Mouse (Mus musculus) liver, embryonic 12.5 days (tissue): ENCODE results near the gene Pyy. TPM values are rescaled to one million over a fixed set of nuclear protein-coding genes. Genes with fewer than 3 reads are reported as not detected.
A peak's percentile ranks its signal among the peaks of the same experiment; 100 is the strongest.

ENCODE experiments used
- ATAC-seq: fragments of 200-750 bp; cut with Nextera tagmentation; 2 replicates; pipeline ENCODE4 v1.8.0; 2017; ENCODE audit warnings: moderate number of reproducible peaks, mild to moderate bottlenecking, moderate library complexity
- H3K27ac ChIP-seq: fragments of 300-500 bp; sonication (generic); 2 replicates; pipeline ENCODE4 v1.5.1; 2016; ENCODE audit warnings: mild to moderate bottlenecking
- H3K27me3 ChIP-seq: fragments of 300-500 bp; sonication (generic); replicated peaks from 2 replicates; pipeline ENCODE4 v1.6.1; 2016; ENCODE audit warnings: mild to moderate bottlenecking, moderate library complexity
- H3K36me3 ChIP-seq: fragments of 300-500 bp; sonication (generic); 2 replicates; pipeline ENCODE4 v1.6.1; 2016; ENCODE audit warnings: mild to moderate bottlenecking, moderate library complexity
- H3K4me1 ChIP-seq: fragments of 300-500 bp; sonication (generic); 2 replicates; pipeline ENCODE4 v1.6.1; 2016
- H3K4me2 ChIP-seq: fragments of 300-500 bp; sonication (generic); 2 replicates; pipeline ENCODE4 v1.6.1; 2016; ENCODE audit warnings: mild to moderate bottlenecking, moderate library complexity
- H3K4me3 ChIP-seq: fragments of 300-500 bp; sonication (generic); 2 replicates; pipeline ENCODE4 v1.5.1; 2016; ENCODE audit warnings: mild to moderate bottlenecking, moderate library complexity
- H3K9ac ChIP-seq: fragments of 300-500 bp; sonication (generic); 2 replicates; pipeline ENCODE4 v1.6.1; 2016; ENCODE audit warnings: mild to moderate bottlenecking, moderate library complexity
- H3K9me3 ChIP-seq: fragments of 300-500 bp; sonication (generic); replicated peaks from 2 replicates; pipeline ENCODE4 v1.6.1; 2016; ENCODE audit warnings: mild to moderate bottlenecking, moderate library complexity
- WGBS: fragments of 180-500 bp; shearing (Covaris S2); methylation state at CpG from one replicate; pipeline ENCODE4 v1.1.7; 2016; ENCODE audit not compliant: insufficient replicate concordance; 5-methylcytosine and 5-hydroxymethylcytosine counted together
- polyA plus RNA-seq: library from polyadenylated mRNA; unstranded; fragments of >200 nt; fragmentation: Nextera tagmentation; extraction: Ambion mirVana; gene quantifications from 2 replicates; pipeline ENCODE4 v1.2.1, GENCODE M21; 2016

The Pyy gene
- polyA plus RNA-seq: 0.32 TPM in 1 of 2 replicates, not detected in the other

DNA sequence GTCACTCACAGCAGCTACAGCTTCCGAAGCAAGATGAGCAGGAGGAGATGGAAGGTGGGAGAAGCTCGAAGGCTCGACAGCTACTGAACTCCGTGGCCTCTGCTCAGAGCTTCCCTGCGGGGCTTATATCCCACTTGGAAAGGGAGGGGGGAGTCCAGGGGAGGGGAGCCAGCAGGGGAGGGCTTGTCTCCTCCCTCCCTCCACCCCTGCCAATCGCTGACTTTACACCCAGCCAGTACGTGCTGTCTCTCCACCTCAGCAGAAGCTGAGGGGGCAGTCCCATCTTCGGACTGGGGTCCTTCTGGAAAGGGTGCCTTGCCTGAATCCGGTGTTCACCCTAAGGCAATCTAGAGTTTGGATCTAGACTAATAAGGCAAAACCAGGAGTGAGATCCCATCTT, at the start of gene Pyy:
Gene Pyy, minus strand, starts transcription at position 101 of the 400 bp plus-strand sequence.
- no peaks in the 10 kb centered on the region for H3K36me3 ChIP-seq
- no peak within 1 kb of the TSS for H3K9ac ChIP-seq
- H3K4me1 ChIP-seq: peaks cover 15% of the 10 kb centered on the region
- peaks cover 99% of the 10 kb centered on the region for H3K27me3 ChIP-seq
- no peak within 1 kb of the TSS for H3K4me2 ChIP-seq
- H3K27ac ChIP-seq: no peak within 1 kb of the TSS
- 15% methylated on average over 8 of the region's 9 CpGs for WGBS
- no peak for ATAC-seq
- H3K4me3 ChIP-seq: no peak within 1 kb of the TSS
- H3K9me3 ChIP-seq: no peaks in the 10 kb centered on the region

- H3K4me3 ChIP-seq: no peak overlapping the region
Observed at GRCm38 (mm10) chr11:102156786-102157089, 49.1 kb upstream of the Pyy start.

DNA sequence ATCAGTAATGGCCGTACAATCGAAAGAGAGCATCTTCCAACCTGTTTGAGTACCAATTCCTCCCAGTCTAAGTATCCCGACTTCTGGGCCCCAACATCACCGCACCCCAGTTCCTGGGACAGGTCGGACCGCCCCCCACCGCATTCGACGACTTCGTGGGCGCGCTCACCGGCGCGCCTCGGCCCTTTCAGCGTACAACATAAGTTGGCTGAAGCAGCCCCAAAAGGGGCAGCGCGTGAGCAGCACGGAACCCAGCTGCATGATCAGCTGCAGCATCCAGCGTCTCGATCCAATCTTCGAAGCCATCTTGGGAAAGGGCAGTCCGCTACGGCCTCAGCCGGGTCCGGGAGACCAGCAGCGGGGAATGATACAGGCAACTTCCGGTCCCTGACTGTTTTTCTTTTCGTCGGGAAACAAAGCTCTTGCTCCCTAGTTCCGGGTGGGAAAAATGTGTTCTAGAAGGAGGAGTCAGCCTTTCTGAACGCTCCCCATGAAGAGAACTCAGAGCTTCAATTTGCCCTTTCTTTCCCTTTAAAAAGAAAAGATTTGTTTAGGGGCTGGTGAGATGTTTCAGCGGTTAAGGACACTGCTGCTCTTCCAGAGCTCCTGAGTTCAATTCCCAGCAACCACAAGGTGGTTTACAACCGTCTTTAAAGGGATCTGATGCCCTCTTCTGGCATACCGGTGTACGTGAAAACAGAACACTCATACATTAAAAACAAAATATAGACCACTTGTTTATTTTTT, 48.6 kb upstream of the Pyy start, which contains the start of gene Tmem101:
Gene Tmem101, minus strand, starts transcription at position 366 of the 747 bp plus-strand sequence.
- Histone ChIP-seq H3K9ac (peak within 1 kb of the TSS; percentile 82), H3K4me2 (peak within 1 kb of the TSS; percentile 87), H3K4me3 (peak within 1 kb of the TSS; percentile 84), H3K4me1 (peaks cover 14% of the 10 kb centered on the region), H3K36me3 (peaks cover 42% of the 10 kb centered on the region), H3K27ac (peak within 1 kb of the TSS; percentile 74), H3K9me3 (no peaks in the 10 kb centered on the region), H3K27me3 (no peaks in the 10 kb centered on the region)
- ATAC-seq: peak; percentile 82
- under 1% methylated on average over 37 of the region's 37 CpGs for WGBS

More at GRCm38 (mm10) chr11:102156786-102157089, 49.1 kb upstream of the Pyy start:
- Histone ChIP-seq H3K9me3 (no peaks in the 10 kb centered on the region), H3K4me1 (peaks cover 14% of the 10 kb centered on the region), H3K9ac (peak overlapping the region; percentile 82; the same call in 1 of the 2 replicates), H3K27me3 (no peaks in the 10 kb centered on the region), H3K27ac (no peak overlapping the region), H3K36me3 (peaks cover 46% of the 10 kb centered on the region), H3K4me2 (peak overlapping the region; percentile 87)
- WGBS: 7% methylated on average over 1 of the region's 1 CpGs
- ATAC-seq: no peak

DNA sequence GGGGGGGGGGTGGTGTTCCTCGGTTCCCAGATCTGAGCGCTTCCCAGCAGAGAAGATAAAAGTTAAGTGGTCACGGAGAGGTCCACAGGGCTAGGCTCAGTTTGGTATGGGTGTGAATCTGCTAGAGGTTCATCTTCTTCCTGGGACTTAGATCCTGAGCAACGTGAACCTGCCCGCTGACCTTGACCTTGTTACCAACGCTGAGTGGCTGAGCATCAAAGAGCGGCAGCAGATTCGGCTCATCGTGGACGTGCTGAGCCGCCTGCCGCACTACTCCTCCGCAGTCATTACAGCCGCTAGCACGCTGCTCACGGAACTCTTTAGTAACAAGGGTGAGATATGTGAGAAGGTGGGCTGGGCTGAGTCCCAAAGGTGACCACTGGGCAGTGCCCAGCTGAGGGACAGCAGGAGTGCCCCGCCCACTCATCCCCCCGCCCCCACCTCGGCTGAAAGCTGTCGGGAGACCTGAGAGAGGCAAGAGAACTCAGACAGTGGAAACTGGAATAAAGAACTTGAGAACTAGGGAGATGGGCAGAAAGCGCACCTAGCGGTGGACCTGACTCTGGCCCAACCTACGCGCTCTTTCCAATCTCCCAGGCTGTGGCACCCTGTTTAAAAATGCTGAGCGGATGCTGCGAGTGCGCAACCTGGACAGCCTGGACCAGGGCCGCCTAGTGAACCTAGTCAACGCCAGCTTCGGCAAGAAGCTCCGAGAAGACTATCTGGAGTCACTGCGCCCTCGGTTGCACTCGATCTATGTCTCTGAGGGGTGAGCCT, 39.8 kb upstream of the Pyy start:
- Histone ChIP-seq H3K4me1 (peaks cover 31% of the 10 kb centered on the region), H3K9ac (no peak overlapping the region), H3K9me3 (no peaks in the 10 kb centered on the region), H3K36me3 (peaks cover 11% of the 10 kb centered on the region), H3K27me3 (peaks cover 75% of the 10 kb centered on the region), H3K4me2 (peak overlapping the region; percentile 77), H3K4me3 (peak overlapping the region; percentile 58; the same call in 1 of the 2 replicates), H3K27ac (no peak overlapping the region)
- 14% methylated on average over 34 of the region's 34 CpGs for WGBS
- ATAC-seq: no peak

DNA sequence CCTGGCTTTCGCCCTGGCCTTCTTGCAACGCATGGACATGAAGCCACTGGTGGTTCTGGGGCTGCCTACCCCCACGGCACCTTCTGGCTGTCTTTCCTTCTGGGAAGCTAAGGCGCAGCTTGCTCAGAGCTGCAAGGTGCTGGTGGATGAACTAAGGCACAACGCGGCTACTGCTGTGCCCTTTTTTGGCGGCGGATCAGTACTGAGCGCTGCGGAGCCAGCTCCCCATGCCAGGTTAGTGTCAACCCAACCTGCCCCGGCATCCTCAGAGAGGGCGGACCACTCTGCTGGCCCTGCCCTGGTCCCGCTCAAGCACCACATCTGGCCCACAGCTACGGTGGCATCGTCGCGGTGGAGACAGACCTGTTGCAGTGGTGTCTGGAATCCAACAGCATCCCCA, 38.9 kb upstream of the Pyy start:
- 9% methylated on average over 17 of the region's 17 CpGs for WGBS
- Histone ChIP-seq H3K27me3 (peaks cover 81% of the 10 kb centered on the region), H3K36me3 (peaks cover 4% of the 10 kb centered on the region; the same call in 1 of the 2 replicates), H3K4me3 (peak overlapping the region; percentile 58), H3K4me1 (peaks cover 31% of the 10 kb centered on the region), H3K9ac (peak overlapping the region; percentile 57), H3K9me3 (no peaks in the 10 kb centered on the region), H3K27ac (0 out of 2 replicates have a peak overlapping the region, but pooled peaks have one; percentile 18), H3K4me2 (peak overlapping the region; percentile 77)
- no peak for ATAC-seq

DNA sequence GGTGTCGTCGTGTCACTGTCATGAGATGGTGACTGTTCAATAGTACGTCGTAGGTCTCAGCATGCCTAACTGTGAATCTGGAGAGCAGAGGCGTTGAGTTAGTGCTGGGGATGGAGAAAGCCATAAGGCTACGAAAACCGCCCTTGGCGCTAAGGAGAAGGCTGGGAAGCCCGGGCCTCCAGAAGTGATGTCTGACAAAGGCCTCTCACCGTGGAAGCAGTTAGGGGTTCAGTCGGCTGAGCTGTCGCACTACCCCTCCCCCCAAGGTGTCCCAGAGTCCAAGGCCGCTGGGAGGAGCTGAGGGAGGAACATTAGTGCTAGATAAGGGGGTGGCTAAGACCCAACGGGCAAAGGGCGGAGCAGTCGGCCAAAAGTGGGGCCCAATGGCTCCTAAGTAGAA, 38.4 kb upstream of the Pyy start:
- H3K27me3 ChIP-seq: peaks cover 81% of the 10 kb centered on the region

GRCm38 (mm10) chr11:102145471-102146001, 37.9 kb upstream of the Pyy start, which contains the start of gene Nags:
Gene Nags, plus strand, starts transcription at chr11:102145513.
- H3K4me1 ChIP-seq: peaks cover 31% of the 10 kb centered on the region
- peak within 1 kb of the TSS; percentile 58 for H3K4me3 ChIP-seq
- peaks cover 4% of the 10 kb centered on the region; the same call in 1 of the 2 replicates for H3K36me3 ChIP-seq
- H3K9me3 ChIP-seq: no peaks in the 10 kb centered on the region
- 3% methylated on average over 50 of the region's 50 CpGs for WGBS
- H3K4me2 ChIP-seq: peak within 1 kb of the TSS; percentile 77
- peak within 1 kb of the TSS; percentile 57 for H3K9ac ChIP-seq
- H3K27ac ChIP-seq: peak within 1 kb of the TSS; percentile 63
- peak; percentile 13; the same call in 1 of the 2 replicates for ATAC-seq
- peaks cover 81% of the 10 kb centered on the region for H3K27me3 ChIP-seq

More for the DNA sequence above, 38.4 kb upstream of the Pyy start:
- peak; percentile 46; the same call in 1 of the 2 replicates for ATAC-seq
- peak overlapping the region; percentile 58 for H3K4me3 ChIP-seq
- peaks cover 4% of the 10 kb centered on the region; the same call in 1 of the 2 replicates for H3K36me3 ChIP-seq
- peak overlapping the region; percentile 57 for H3K9ac ChIP-seq
- peak overlapping the region; percentile 63; the same call in 1 of the 2 replicates for H3K27ac ChIP-seq
- H3K9me3 ChIP-seq: no peaks in the 10 kb centered on the region
- H3K4me2 ChIP-seq: peak overlapping the region; percentile 77
- WGBS: 3% methylated on average over 16 of the region's 16 CpGs
- H3K4me1 ChIP-seq: peaks cover 31% of the 10 kb centered on the region

- Histone ChIP-seq H3K27ac (no peak overlapping the region; the same call in 1 of the 2 replicates), H3K27me3 (peaks cover 81% of the 10 kb centered on the region), H3K9me3 (no peaks in the 10 kb centered on the region), H3K36me3 (peaks cover 4% of the 10 kb centered on the region; the same call in 1 of the 2 replicates), H3K9ac (peak overlapping the region; percentile 57; the same call in 1 of the 2 replicates), H3K4me3 (peak overlapping the region; percentile 58), H3K4me2 (peak overlapping the region; percentile 77), H3K4me1 (peaks cover 31% of the 10 kb centered on the region)
- WGBS: 25% methylated on average over 13 of the region's 13 CpGs
- ATAC-seq: peak; percentile 68; the same call in 1 of the 2 replicates
Observed at GRCm38 (mm10) chr11:102144957-102145470, 37.4 kb upstream of the Pyy start.

DNA sequence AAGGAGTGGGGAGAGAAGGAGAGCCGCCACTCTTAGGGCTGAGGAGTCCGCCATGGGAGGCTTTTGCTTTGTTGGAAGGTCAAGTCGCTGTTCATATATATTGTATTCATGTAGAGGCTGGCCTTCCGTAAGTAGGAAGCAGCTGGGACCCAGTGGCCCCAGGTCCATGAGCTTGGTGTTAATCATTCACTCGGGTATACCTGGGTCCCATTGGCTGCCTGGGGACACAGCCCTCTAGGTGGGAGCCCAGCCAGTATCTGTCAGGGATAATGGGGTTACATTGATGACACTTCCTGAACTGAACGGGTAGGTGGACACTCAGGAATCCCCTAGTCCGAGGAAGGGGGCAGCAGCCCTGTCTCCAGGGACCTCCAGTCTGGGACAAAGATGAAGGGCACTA, 34.7 kb upstream of the Pyy start:
- peaks cover 29% of the 10 kb centered on the region for H3K4me1 ChIP-seq
- H3K27ac ChIP-seq: peak overlapping the region; percentile 48; the same call in 1 of the 2 replicates
- 56% methylated on average over 7 of the region's 7 CpGs for WGBS
- H3K36me3 ChIP-seq: no peaks in the 10 kb centered on the region
- H3K4me2 ChIP-seq: 0 out of 2 replicates have a peak overlapping the region, but pooled peaks have one; percentile 18
- no peak for ATAC-seq
- H3K9me3 ChIP-seq: no peaks in the 10 kb centered on the region
- H3K4me3 ChIP-seq: no peak overlapping the region
- peaks cover 60% of the 10 kb centered on the region for H3K27me3 ChIP-seq
- no peak overlapping the region for H3K9ac ChIP-seq

DNA sequence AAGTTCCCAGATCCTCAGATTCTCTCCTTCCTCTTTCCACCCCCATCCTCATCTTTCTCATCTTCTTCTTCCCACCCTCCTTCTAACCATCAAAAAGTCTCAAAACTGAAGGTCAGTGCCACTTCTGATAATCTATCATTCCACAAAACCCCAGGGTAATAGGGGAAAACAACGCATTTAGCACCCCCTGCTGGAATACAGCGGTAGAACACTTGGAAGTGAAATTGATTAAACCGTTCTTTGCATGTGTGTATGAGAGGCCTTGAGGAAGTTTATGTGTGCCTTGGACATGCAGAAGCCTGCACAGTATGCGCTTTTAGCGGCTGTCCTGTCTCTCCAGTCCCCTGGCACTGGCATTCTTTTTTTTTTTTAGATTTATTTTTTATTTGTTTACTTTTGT, 32.9 kb upstream of the Pyy start:
- Histone ChIP-seq H3K9me3 (no peaks in the 10 kb centered on the region), H3K4me2 (no peak overlapping the region), H3K27ac (no peak overlapping the region), H3K4me3 (no peak overlapping the region), H3K27me3 (peaks cover 55% of the 10 kb centered on the region), H3K36me3 (no peaks in the 10 kb centered on the region), H3K4me1 (peaks cover 11% of the 10 kb centered on the region), H3K9ac (no peak overlapping the region)
- WGBS: 2% methylated on average over 5 of the region's 5 CpGs
- ATAC-seq: no peak

GRCm38 (mm10) chr11:102138447-102138740, 30.8 kb upstream of the Pyy start:
- peaks cover 53% of the 10 kb centered on the region for H3K27me3 ChIP-seq
- peak overlapping the region; percentile 49 for H3K4me2 ChIP-seq
- ATAC-seq: no peak
- no peaks in the 10 kb centered on the region for H3K36me3 ChIP-seq
- WGBS: under 1% methylated on average over 18 of the region's 18 CpGs
- peak overlapping the region; percentile 12; the same call in 1 of the 2 replicates for H3K4me3 ChIP-seq
- H3K9ac ChIP-seq: no peak overlapping the region
- no peaks in the 10 kb centered on the region for H3K9me3 ChIP-seq
- no peak overlapping the region for H3K27ac ChIP-seq
- peaks cover 4% of the 10 kb centered on the region; the same call in 1 of the 2 replicates for H3K4me1 ChIP-seq
